Comparison of ENCODE assay signal across 8 mouse cellular contexts in the genomic region with DNA sequence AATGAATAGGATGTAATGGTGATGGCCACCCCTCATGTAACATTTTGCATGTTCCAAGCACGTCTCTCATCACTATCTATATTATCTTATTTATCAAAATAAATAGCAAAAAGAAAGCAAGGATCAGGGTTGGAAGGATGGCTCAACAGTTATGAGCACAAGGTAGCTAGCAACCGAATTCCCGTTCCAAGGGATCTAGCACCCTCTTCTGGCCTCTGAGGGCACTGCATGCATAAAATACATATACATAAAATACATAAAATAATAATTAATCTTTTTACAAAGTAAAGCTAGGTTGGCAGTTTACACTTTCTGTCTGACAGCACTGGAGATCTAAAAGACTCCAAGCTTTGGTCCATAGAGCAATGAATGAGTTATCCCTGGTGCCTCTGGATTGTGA. TPM values are rescaled to one million over a fixed set of nuclear protein-coding genes. Genes with fewer than 3 reads are reported as not detected.
A peak's percentile ranks its signal among the peaks of the same experiment; 100 is the strongest.
DNase-seq lines count a peak whose midpoint lies in the region; ATAC-seq lines count a peak whose summit lies in the region.

No protein-coding gene starts in this region.

- no peak overlapping the region for H3K27ac ChIP-seq in heart, embryonic 12.5 days (ENCODE audit: poor library complexity, severe bottlenecking)

- no peaks in the 10 kb centered on the region for H3K36me3 ChIP-seq in heart, embryonic 12.5 days

- DNase-seq in heart, adult 11 months: peak; percentile 37
- peak; percentile 63 for DNase-seq in right cerebral cortex, postnatal 4 days
- no peak for DNase-seq in right cerebral cortex, adult 2 months (ENCODE audit: low spot score in 2 of 2)
- DNase-seq in embryo, embryonic 11.5 days (ENCODE audit: low read depth, low spot score): peak; percentile 24
- peak; percentile 49 for DNase-seq in lung, postnatal 14 days
- DNase-seq in frontal cortex, postnatal 25 days (ENCODE audit: low spot score in 2 of 2): no peak
- DNase-seq in cerebellum, postnatal 36 days: no peak

- H3K9me3 ChIP-seq in heart, embryonic 12.5 days (replicated peaks): no peaks in the 10 kb centered on the region

- no peak overlapping the region for H3K9ac ChIP-seq in heart, embryonic 12.5 days

- ATAC-seq in heart, embryonic 12.5 days (ENCODE audit: insufficient number of reproducible peaks, low FRiP score): no peak

- H3K4me1 ChIP-seq in heart, embryonic 12.5 days (replicated peaks): no peaks in the 10 kb centered on the region

- H3K27me3 ChIP-seq in heart, embryonic 12.5 days (replicated peaks): no peaks in the 10 kb centered on the region

- 18% methylated on average over 3 of the region's 3 CpGs for WGBS in heart, embryonic 12.5 days

- H3K4me2 ChIP-seq in heart, embryonic 12.5 days: no peak overlapping the region

- no peak overlapping the region for H3K4me3 ChIP-seq in heart, embryonic 12.5 days

RNA-seq across cellular contexts. Expression of a gene that starts 5.5 kb away (rescaled TPM):
- not detected in 2 replicates for polyA plus RNA-seq in heart, embryonic 12.5 days (2016; fragmentation: Nextera tagmentation; extraction: Ambion mirVana)

RNA-seq across cellular contexts. Expression of a gene that starts 24.0 kb away (rescaled TPM):
- not detected in 2 replicates for polyA plus RNA-seq in heart, embryonic 12.5 days (2016; fragmentation: Nextera tagmentation; extraction: Ambion mirVana)

RNA-seq across cellular contexts. Expression of a gene that starts 36.2 kb away (rescaled TPM):
- polyA plus RNA-seq in heart, embryonic 12.5 days (2016; fragmentation: Nextera tagmentation; extraction: Ambion mirVana): 42.2 and 42.7 TPM in 2 replicates

Comparison
In these comparisons a context has a peak if more than half of its experiments do, and no peak if none do; other contexts are left out.
1. DNase-seq: peak in heart, adult 11 months (single experiment), right cerebral cortex, postnatal 4 days (single experiment), embryo, embryonic 11.5 days (single experiment) and lung, postnatal 14 days (single experiment); none in right cerebral cortex, adult 2 months (0 of 2), frontal cortex, postnatal 25 days (0 of 2) and cerebellum, postnatal 36 days (0 of 2).